28 mouse cellular contexts compared by ENCODE assay signal in genomic region chr1:136883458-136884174, GRCm38 (mm10).
A peak's percentile ranks its signal among the peaks of the same experiment; 100 is the strongest.
DNase-seq lines count a peak whose midpoint lies in the region; ATAC-seq lines count a peak whose summit lies in the region.
"Had no signal": no experiment of that assay in that cellular context is flagged by ENCODE, and none has a peak within 500 bp of the region (broad histone marks: within the 10 kb centered on the region; RNA-seq: fewer than 3 reads in every experiment).

No protein-coding gene starts in this region.

- no peak overlapping the region for H3K9ac ChIP-seq in forebrain, embryonic 14.5 days (ENCODE audit: low read length)
- no peak overlapping the region for H3K9ac ChIP-seq in forebrain, embryonic 12.5 days
- no peak overlapping the region for H3K9ac ChIP-seq in hindbrain, embryonic 14.5 days
- H3K9ac ChIP-seq in hindbrain, embryonic 13.5 days = no peak overlapping the region
- no peak overlapping the region for H3K9ac ChIP-seq in midbrain, embryonic 15.5 days
- H3K9ac ChIP-seq: heart, embryonic 12.5 days; intestine, embryonic 15.5 days; limb, embryonic 13.5 days; lung, embryonic 15.5 days; neural tube, embryonic 15.5 days had no signal

- H3K27me3 ChIP-seq in forebrain, embryonic 14.5 days (replicated peaks; ENCODE audit: control insufficient read depth, insufficient read depth, low read length) = no peaks in the 10 kb centered on the region
- no peaks in the 10 kb centered on the region for H3K27me3 ChIP-seq in forebrain, embryonic 12.5 days
- no peaks in the 10 kb centered on the region for H3K27me3 ChIP-seq in hindbrain, embryonic 14.5 days (ENCODE audit: control insufficient read depth, insufficient read depth, low read length)
- no peaks in the 10 kb centered on the region for H3K27me3 ChIP-seq in hindbrain, embryonic 13.5 days
- H3K27me3 ChIP-seq in midbrain, embryonic 15.5 days (replicated peaks) = no peaks in the 10 kb centered on the region
- H3K27me3 ChIP-seq: heart, embryonic 12.5 days; intestine, embryonic 15.5 days; lung, embryonic 15.5 days; neural tube, embryonic 15.5 days had no signal

- DNase-seq in forebrain, embryonic 14.5 days (ENCODE audit: low spot score) = peak; percentile 10
- DNase-seq in hindbrain, embryonic 14.5 days (ENCODE audit: low spot score) = no peak
- peak; percentile 3 for DNase-seq in brain, adult 2 months (ENCODE audit: low read depth, low spot score)
- no peak for DNase-seq in kidney, adult 18-20 months
- DNase-seq: adrenal gland, postnatal 14 days; cerebellum, adult 18-20 months; cerebellum, postnatal 10 days; gastrocnemius, postnatal 25 days; heart, adult 2 months; heart, postnatal 4 days; kidney, adult 8-10 months; kidney, postnatal 4 days; right cerebral cortex, adult 18-20 months; spleen, adult 18-20 months; thymus, adult 18-20 months; thymus, postnatal 25 days had no signal

- 78% methylated on average over 13 of the region's 13 CpGs for WGBS in forebrain, embryonic 14.5 days
- WGBS in forebrain, embryonic 12.5 days = 79% methylated on average over 13 of the region's 13 CpGs
- 54% methylated on average over 13 of the region's 13 CpGs for WGBS in hindbrain, embryonic 14.5 days
- WGBS in hindbrain, embryonic 13.5 days = 65% methylated on average over 13 of the region's 13 CpGs
- WGBS in midbrain, embryonic 15.5 days = 50% methylated on average over 13 of the region's 13 CpGs

- no peaks in the 10 kb centered on the region for H3K36me3 ChIP-seq in forebrain, embryonic 14.5 days (ENCODE audit: control insufficient read depth, insufficient read depth, low read length)
- H3K36me3 ChIP-seq in forebrain, embryonic 12.5 days (replicated peaks) = no peaks in the 10 kb centered on the region
- H3K36me3 ChIP-seq in hindbrain, embryonic 14.5 days (replicated peaks; ENCODE audit: control insufficient read depth, insufficient read depth) = no peaks in the 10 kb centered on the region
- no peaks in the 10 kb centered on the region for H3K36me3 ChIP-seq in hindbrain, embryonic 13.5 days
- H3K36me3 ChIP-seq in midbrain, embryonic 15.5 days (replicated peaks) = no peaks in the 10 kb centered on the region
- H3K36me3 ChIP-seq: heart, embryonic 12.5 days; limb, embryonic 13.5 days; lung, embryonic 15.5 days; neural tube, embryonic 15.5 days had no signal

- no peak overlapping the region for H3K27ac ChIP-seq in forebrain, embryonic 14.5 days (ENCODE audit: low read depth, low read length)
- H3K27ac ChIP-seq in forebrain, embryonic 12.5 days = no peak overlapping the region
- no peak overlapping the region for H3K27ac ChIP-seq in hindbrain, embryonic 14.5 days
- no peak overlapping the region for H3K27ac ChIP-seq in hindbrain, embryonic 13.5 days
- peak overlapping the region; percentile 10; the same call in 1 of the 2 replicates for H3K27ac ChIP-seq in midbrain, embryonic 15.5 days
- H3K27ac ChIP-seq: heart, adult 2 months; intestine, embryonic 15.5 days; kidney, postnatal 0 days; limb, embryonic 13.5 days; lung, embryonic 15.5 days; neural tube, embryonic 15.5 days had no signal

- ATAC-seq in forebrain, embryonic 14.5 days = no peak
- ATAC-seq in forebrain, embryonic 12.5 days (ENCODE audit: low FRiP score) = no peak
- ATAC-seq in hindbrain, embryonic 14.5 days (ENCODE audit: low FRiP score) = peak; percentile 37; the same call in 1 of the 2 replicates
- no peak for ATAC-seq in hindbrain, embryonic 13.5 days (ENCODE audit: low FRiP score)
- ATAC-seq in midbrain, embryonic 15.5 days (replicated peaks) = peak; percentile 82
- ATAC-seq: hindbrain, embryonic 16.5 days; intestine, embryonic 15.5 days had no signal

- H3K4me2 ChIP-seq in forebrain, embryonic 14.5 days (ENCODE audit: low read length) = no peak overlapping the region
- no peak overlapping the region for H3K4me2 ChIP-seq in forebrain, embryonic 12.5 days
- H3K4me2 ChIP-seq in hindbrain, embryonic 14.5 days (replicated peaks) = no peak overlapping the region
- no peak overlapping the region for H3K4me2 ChIP-seq in hindbrain, embryonic 13.5 days
- no peak overlapping the region for H3K4me2 ChIP-seq in midbrain, embryonic 15.5 days
- H3K4me2 ChIP-seq: heart, embryonic 12.5 days; intestine, embryonic 15.5 days; limb, embryonic 13.5 days; liver, embryonic 11.5 days; lung, embryonic 15.5 days; neural tube, embryonic 15.5 days had no signal

- H3K4me1 ChIP-seq in forebrain, embryonic 14.5 days (ENCODE audit: control insufficient read depth, insufficient read depth, low read length) = 0 out of 2 replicates have a peak, but pooled peaks cover 3% of the 10 kb centered on the region
- H3K4me1 ChIP-seq in forebrain, embryonic 12.5 days = peaks cover 3% of the 10 kb centered on the region; the same call in 1 of the 2 replicates
- no peaks in the 10 kb centered on the region for H3K4me1 ChIP-seq in hindbrain, embryonic 14.5 days (replicated peaks; ENCODE audit: control insufficient read depth, insufficient read depth, low read length)
- peaks cover 5% of the 10 kb centered on the region; the same call in 1 of the 2 replicates for H3K4me1 ChIP-seq in hindbrain, embryonic 13.5 days (replicated peaks)
- peaks cover 1% of the 10 kb centered on the region; the same call in 1 of the 2 replicates for H3K4me1 ChIP-seq in midbrain, embryonic 15.5 days
- H3K4me1 ChIP-seq: intestine, embryonic 15.5 days; limb, embryonic 13.5 days; lung, embryonic 15.5 days had no signal

- H3K4me3 ChIP-seq in forebrain, embryonic 14.5 days (ENCODE audit: low read depth, low read length) = no peak overlapping the region
- H3K4me3 ChIP-seq in forebrain, embryonic 12.5 days (replicated peaks) = no peak overlapping the region
- no peak overlapping the region for H3K4me3 ChIP-seq in hindbrain, embryonic 14.5 days (replicated peaks; ENCODE audit: low read length)
- no peak overlapping the region for H3K4me3 ChIP-seq in hindbrain, embryonic 13.5 days
- H3K4me3 ChIP-seq in midbrain, embryonic 15.5 days = no peak overlapping the region
- H3K4me3 ChIP-seq: erythroblast, embryonic 14.5 days; heart, adult 2 months; heart, embryonic 12.5 days; intestine, embryonic 15.5 days; limb, embryonic 13.5 days; lung, embryonic 15.5 days; neural tube, embryonic 15.5 days had no signal

- H3K9me3 ChIP-seq in forebrain, embryonic 14.5 days (replicated peaks; ENCODE audit: control insufficient read depth, low read length) = no peaks in the 10 kb centered on the region
- H3K9me3 ChIP-seq in forebrain, embryonic 12.5 days = no peaks in the 10 kb centered on the region
- H3K9me3 ChIP-seq in hindbrain, embryonic 14.5 days (ENCODE audit: control insufficient read depth, low read length) = no peaks in the 10 kb centered on the region
- no peaks in the 10 kb centered on the region for H3K9me3 ChIP-seq in hindbrain, embryonic 13.5 days
- H3K9me3 ChIP-seq in midbrain, embryonic 15.5 days = no peaks in the 10 kb centered on the region
- H3K9me3 ChIP-seq: intestine, embryonic 15.5 days; limb, embryonic 13.5 days; lung, embryonic 15.5 days; neural tube, embryonic 15.5 days had no signal

Comparison
In these comparisons a context has a peak if more than half of its experiments do, and no peak if none do; other contexts are left out.
1. ATAC-seq: peak in hindbrain, embryonic 14.5 days (single experiment) and midbrain, embryonic 15.5 days (single experiment); none in forebrain, embryonic 14.5 days (single experiment), forebrain, embryonic 12.5 days (single experiment) and hindbrain, embryonic 13.5 days (single experiment).
2. DNase-seq: peak in forebrain, embryonic 14.5 days (single experiment) and brain, adult 2 months (single experiment); none in hindbrain, embryonic 14.5 days (single experiment) and kidney, adult 18-20 months (single experiment).